Mouse (Mus musculus) mesoderm, embryonic 11.5 days (tissue): ENCODE data around the gene Abcb4.
"Not testable (repeated sequence)": the region's sequence is repeated elsewhere in the genome, so short reads cannot be mapped to it uniquely, and the experiment has no call there.

Source experiments
- DNase-seq: peaks from one replicate; pipeline ENCODE4 v3.0.0-alpha.2; 2012; ENCODE audit warnings: low read depth, low spot score

Abcb4 gene

DNA sequence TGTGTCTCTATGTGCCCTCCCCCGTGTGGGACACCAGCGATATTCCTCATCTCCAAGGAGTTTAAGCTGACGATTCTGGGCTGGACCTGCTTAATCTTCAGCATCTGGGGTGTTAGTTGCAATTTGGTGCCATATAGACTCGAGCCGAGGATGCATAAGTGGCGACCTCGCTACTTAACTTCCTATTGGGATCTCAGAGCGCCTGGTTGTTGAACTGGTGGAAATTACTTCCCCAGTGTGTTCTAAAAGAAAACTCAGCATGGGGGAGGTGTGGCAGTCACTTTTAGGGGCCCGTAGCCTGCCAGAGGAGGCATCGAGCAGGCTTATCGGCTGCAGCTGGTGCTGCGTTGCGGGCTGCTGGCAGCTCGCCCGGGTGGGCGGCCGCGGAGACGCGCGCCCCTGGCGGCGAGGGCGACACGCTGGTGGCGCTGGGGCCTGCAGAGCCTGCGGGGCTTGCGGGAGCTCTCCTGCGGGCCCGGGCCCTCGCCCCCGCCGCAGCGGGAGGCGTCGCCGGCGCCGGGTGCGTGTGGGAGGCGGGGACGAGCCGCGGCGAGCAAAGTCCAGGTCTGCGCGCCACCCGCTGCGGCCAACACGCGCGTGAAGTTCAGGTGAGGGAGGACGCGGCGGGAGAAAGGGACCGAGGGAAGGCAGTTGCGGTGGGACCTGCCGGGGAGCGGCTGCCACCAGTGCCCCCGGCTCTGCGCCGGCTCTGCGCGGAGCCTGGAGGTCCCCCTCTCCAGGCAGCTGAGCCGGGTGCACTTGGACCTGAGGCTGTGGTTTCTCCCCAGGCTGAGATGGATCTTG is at the start of gene Abcb4:
Abcb4 (plus strand) TSS at position 418 of the 804 bp plus-strand sequence.
- peak; percentile 68 for DNase-seq

DNA sequence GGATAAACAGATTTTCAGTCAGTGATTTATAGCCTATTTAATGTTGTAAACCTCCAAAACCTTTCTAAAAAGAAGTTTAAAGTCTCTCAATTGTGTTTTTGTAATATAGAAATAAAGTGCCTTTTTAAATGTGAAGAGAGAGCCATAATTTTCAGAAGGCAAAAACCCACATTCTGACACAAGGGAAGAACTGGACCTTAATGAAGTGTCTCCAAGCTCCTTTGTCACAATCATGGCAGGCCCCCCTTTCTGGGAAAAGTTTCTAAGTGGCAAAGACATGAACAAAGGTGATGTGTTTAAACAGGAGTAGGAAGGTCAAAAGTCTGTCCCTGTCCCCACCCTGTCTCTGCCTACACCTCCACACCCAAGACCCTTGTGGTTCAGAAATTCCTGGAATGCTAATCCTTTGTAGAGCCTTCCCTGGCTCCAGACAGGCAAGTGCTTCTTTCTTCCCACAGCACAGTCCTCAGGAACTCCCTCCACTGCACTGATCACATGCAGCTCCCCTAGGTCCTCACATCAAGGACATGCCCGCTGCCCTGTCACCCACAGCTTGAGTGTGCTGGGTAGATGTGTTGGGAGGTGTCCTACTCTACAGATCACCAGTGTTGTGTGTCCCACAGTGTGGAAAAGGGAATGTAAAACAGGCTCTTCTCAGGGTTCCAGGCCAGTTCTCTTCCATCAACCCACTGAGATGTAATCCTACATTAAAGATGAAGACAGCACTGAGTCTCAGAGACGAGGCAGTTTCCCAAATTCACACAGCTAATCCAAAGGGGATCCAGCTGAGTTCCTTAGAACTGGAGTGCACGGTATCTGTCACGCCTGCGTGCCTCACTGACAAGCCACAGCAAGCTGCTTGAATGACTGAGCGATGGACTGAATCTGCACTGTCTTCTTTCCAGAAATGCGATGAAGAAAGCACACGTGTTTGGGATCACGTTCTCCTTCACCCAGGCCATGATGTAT is 44.6 kb upstream of the Abcb4 start:
- not testable (repeated sequence) for DNase-seq

DNA sequence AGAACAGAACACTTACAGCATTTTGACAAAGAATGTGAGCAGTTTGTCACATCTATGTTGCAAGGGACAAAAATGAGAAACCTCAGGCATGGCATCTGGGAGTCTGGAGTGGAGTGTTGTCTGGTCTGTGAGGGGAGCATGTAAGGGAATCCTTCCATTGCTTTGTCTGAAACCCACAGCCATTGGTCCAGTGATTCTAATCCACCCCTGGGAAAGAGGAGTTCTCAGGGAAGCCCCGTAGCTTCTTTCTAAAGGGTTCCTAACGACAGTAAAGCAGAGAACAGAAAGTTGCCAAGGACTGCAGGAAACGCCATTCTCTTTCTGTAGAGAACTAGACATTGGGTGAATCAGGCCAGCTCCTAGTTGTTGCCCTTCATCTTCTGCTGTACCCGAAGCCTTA is 42.7 kb upstream of the Abcb4 start:
- no peak for DNase-seq

DNA sequence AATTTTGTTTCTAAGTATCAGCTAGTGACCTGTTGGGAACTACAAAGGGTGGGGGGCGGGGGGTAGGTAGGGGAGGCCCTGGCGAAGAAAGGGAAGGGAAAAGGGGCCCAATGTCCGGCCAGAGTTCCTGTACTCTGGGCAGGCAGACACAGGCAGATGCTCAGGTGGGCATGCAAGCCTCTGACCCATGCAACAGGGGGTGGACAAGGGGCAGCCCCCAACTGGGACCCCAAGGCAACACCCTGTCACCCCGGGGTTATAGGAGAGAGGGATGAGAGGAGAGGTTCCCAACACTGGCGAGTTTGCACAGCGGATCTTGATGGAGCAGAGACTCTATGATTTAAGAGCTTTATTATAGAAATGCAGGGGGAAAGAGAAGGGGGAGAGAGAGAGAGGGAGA is 36.3 kb upstream of the Abcb4 start:
- no peak for DNase-seq

DNA sequence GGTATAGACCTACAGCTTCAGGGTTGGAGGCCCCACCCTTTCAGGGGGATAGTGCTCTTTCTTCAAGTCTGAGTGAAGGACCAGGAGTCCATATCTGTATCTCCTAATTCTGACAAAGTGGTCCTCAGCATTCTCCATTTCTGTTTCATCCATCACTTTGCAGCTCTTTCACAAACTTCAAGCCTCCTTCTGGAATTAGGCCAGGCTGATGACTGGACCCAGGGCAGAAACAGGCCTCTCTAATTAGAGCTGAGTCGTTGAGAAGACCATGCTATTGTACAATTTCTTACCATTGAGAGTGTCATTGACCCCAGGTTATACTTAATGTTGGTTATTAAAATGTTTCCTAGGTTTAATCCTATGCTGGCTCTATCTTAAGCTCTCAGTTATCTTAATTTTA is 31.7 kb upstream of the Abcb4 start:
- DNase-seq = no peak

DNA sequence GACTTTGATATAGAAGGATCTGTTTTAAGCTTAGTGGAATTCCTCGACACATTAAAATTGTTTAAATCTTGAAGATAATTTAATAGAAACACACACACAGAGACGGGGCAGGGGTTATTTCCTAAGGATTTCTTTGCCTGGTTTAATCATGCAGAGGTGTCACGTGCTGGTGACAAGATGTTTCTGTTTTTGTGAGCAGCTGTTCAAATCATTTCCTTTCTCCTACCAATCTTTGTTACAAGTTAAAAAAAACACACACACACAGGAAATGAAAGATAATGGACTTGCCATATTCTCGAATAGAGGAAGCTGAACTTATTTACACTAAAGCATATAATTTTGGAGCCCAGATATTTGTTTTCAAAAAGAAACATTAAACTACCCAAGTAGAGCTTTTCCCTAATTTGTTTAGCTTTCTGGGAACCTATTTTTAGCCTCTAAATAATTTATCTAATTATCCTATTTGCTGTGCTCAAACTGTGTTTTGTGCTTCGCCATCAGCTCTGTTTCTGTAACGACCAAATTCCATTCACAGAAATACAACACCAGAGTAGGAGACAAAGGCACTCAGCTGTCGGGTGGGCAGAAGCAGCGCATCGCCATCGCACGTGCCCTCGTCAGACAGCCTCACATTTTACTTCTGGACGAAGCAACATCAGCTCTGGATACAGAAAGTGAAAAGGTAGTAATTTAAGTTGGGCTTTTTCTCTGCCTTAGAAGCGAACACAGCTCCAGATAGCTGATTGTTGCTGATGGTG is 29.8 kb upstream of the Abcb4 start:
- DNase-seq = no peak

DNA sequence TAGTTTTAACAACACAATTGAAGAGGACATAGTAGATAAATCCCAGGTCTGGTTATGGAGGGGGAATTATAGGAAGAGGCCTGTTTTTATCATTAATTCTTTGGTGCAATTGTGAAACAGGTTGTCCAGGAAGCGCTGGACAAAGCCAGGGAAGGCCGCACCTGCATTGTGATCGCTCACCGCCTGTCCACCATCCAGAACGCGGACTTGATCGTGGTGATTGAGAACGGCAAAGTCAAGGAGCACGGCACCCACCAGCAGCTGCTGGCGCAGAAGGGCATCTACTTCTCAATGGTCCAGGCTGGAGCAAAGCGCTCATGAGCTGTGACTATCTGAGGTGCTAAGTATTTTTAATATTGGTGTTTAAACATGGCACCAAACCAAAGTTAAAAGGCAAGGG is 27.9 kb upstream of the Abcb4 start:
- not testable (repeated sequence) for DNase-seq

DNA sequence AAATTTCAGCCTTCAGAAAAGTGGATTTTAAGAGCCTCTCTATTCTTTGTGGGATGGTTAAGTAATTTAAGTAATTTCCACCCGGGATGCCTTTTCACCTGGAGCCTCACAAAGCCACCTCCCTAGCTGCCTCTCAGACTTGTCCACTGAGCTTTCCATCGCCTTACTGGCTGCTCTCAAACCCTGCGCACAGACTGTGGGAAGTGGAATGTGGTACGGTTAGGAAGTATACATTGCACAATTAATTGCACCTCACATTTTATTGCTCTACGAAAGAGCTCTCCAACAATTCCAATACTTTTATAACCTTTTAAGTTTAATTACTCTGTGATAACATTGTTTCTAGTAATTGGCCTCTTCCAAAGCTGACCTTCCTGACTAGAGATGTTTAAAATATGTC is 27.2 kb upstream of the Abcb4 start:
- no peak for DNase-seq

DNA sequence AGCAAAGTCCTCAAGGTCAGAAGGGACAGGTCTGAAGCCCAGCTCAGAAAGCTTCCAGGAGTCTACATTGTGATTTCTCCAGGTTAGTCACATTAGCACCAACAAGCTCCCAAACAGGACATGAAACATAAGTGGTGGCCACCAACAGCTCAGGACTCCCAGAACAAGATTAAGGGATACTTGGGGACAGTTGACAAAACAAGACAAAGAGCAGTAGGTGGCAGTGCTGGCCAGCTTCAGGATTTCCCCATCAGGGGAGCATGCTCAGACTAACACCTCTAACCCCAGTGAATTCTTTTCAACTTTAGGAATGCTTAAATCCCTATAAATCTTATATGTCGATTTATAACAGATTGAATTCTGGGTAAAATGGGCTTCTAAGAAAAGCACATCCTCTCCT is 25.5 kb upstream of the Abcb4 start:
- DNase-seq = peak; percentile 34

DNA sequence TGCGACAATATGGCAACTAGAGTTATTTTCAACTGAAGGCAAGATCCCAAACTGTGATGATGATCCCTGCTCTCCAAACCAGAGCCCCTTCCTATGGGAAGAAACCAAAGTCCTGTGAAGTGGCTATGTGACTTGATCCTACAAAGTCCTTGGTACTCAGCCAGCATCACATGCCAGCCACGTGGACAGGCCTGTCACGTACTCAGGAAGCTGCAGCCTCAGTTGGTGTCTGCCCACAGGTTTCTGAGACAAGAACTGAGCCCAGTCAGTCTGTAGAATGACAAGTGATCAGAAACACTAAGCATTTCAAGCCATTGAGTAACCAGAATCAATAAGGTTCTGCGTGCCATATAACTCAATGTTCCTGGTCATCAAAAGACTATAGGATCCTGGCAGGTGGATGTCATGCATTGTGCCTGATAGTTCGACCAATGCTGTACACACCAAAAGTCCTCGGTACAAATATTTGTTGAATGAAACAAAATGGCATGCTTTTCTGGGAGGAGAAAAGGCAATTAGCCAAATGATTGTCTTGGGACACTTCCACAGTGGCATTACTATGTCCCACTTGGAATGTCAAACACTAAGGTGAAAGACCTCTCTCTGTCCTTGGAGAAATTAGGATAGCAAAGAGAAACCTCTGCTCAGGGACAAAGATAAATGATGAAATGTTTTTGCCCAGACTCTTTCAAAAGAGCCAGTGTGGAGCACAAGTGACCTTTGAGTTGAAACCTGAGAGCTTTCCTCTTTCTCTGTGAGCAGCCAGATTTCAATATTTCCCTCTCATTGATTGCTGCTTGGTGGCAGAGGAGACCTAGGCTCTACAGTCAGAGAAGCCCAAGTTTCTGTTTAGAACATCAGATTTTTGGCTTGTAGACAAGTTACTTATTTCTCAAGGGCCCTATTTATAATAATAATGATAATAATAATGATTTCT is 20.3 kb upstream of the Abcb4 start:
- DNase-seq = no peak

DNA sequence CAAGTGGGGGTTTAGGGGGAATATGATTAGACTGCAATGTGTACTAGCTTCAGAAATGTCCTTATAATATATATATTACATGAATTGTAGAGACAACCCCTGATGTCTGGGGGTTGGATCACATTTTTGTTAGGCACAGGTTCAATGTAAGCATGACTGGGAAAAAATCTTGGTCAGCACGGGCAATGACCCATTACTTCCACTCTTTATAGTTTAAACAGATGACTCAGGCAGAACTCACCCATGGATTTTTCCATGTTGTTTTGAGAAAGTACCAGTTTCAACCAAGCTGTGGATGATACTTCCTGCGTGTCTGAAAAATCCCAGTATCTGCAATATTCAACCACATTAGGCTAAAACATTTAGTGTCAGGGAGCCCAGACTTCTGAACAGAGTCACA is 16.4 kb upstream of the Abcb4 start:
- DNase-seq = no peak

DNA sequence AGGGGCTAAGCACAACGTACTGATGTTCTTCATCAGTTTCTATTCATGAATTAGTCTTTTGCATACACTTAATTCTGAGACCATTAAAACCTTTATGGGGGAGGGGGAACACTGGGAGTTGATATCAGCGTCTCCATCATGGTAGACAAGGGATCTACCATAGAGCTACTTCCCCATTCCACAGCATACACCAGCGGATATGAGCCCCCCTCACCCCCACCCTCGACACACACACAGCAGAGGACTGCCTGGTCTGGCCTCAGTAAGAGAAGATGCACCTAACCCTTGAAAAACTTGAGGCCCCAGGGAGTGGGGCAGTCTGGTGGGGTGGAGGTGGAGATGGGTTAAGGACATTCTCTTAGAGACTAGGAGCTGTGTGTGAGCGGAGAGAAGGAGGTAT is 15.7 kb upstream of the Abcb4 start:
- no peak for DNase-seq

DNA sequence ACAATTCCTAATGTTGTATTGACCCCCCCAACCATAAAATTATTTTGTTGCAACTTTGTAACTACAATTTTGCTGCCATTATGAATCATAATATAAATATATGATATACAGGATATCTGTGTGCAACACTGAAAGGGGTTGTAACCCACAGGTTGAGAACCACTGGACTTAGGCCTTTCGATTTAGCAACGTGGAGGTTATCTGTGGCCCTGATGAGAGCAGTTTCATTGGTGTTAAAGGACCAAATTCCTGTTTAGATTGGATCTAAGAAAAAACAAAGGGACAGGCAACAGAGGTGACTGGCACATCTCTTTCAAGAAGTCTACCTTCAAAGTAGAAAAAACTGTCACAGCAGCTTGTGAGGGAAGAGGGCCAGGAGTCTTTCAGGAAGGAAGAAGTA is 7.7 kb upstream of the Abcb4 start:
- no peak for DNase-seq

DNA sequence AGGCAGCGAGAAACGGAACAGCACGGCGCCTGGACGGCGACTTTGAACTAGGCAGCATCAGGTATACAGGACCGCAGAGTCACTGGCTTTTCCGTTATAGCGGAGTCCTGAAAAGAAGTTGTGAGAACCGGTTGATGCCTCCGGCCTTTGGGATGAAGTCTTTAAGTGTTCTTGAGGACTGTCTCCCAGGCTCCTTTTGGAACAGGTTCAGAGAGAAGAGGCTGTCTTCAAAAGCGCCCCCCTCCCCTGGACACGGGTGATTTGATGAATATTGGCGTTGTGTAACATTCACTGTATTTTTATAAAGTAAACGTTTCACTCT is 548 bp downstream of the Abcb4 start:
- DNase-seq = no peak

DNA sequence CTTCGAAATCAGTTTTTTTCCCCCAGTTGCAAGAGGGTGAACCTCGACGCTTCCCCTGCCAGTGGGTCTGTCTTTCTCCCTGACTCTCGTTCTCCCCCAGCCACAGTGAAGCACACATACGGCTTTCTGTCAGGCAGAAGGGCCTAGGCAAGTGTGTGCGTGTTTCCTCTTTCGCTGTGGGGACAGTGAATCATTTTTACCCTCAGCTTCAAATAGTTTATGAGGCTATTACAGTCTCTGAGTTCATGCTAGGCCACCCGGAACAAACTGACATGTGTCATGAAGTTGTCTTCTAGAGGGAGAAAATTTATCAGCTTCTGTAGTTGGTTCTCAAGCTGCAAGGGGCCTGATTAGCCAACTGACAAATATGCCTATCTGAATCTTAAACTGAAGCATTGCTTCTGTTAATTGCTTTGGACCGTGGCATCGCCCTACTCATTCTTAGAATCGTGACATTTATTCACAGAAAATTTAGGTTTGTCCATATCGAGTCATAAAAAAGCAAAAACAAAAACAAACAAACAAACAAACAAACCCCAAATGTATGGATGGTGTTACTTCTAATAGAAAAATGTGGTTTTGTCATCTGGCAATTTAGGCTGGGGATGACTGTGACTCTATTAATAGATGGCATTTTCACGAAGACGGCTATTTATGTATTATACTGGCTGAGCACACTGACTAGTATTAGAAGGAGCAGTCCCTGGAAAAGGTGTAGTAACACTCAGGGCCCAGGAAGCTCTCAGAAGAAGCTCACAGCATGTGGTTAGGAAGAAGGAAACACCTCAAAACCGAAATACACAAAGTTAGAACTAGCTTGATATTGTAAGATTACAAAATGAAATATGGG is 1.3 kb downstream of the Abcb4 start:
- DNase-seq = no peak

DNA sequence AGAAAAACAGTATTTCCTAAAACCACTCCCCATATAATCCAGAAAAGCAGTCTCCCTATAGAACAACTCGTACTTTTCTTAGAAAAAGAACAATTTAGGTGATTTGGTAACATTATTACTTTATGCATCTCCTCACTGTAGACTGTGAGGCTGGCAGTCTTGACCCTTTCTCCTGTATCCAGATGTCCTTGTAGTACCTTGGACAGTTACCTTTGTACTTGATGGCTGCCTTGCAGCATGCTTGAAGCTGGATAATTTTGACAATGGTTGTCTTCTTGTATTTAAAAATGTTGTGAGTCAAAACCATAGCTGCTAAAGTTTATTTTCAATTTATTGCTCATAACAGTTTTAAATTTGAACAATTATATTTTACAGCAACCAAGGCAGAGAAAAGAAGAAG is 2.7 kb downstream of the Abcb4 start:
- no peak for DNase-seq

DNA sequence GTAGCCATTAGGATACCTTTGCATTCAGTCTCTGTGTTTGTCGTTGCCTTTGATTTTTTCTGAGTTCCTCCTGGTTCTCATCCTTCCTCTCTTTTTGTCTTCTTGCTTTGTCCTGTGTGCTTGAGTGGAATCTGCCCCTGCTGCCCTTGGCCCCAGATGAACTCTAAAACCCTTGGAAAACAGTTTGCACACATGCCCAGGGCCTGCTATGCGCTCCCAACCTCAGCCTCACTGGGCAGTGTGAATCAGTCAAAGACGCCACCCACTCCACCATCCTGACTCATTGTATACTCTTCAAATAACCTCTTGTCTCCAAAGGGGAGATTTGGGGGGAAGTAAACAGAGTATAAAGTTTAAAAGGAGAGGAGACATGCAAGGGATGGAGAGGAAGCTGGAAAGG is 4.7 kb downstream of the Abcb4 start:
- no peak for DNase-seq

DNA sequence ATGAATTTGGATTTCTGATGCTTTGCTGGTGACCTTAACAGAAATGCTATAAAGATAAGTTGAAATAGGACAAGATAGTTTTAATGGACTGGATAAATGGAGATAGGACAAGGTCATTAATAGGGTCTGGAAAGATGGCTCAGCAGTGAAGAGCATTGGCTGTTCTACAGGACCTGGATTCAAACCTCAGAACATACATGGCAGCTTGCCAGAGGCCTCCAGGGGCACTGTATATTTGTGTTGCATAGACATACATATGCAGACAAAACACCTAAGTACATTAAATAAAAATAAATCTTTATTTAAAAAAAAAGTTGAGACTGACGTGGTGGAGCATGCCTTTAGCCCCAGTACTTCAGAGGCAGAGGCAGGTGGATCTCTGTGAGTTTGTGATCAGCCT is 7.5 kb downstream of the Abcb4 start:
- DNase-seq = no peak

DNA sequence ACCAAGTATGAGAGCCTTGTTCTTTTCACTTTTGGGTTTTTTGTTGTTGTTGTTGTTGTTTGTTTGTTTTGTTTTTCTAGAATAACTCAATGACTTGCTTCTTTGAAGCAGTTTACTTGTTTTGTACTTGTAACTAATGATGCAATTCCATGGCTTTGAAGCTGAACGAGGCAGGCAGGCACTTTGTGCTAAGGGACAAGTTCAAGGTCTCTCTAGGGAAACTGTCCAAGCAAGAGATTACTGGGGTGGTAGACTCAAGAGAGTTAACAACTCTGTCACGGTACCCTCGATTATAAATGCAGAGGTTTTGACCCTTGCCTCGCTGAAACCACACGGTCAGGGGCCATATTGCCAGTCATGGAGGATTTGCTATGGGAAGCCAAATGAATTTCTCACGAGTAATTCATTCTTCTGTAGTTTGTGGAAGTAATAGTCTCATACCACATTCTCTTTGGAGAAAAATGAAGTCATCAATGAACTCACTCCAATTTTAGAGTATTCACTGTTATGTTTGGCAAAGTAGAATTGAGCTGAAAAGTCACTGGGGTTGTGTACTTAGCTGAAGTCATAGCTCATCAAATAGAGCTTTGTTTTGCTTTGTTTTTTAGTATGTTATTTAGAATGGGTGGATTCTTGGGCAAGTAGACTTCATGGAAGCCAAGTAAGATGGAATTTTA is 8.8 kb downstream of the Abcb4 start:
- DNase-seq = no peak

DNA sequence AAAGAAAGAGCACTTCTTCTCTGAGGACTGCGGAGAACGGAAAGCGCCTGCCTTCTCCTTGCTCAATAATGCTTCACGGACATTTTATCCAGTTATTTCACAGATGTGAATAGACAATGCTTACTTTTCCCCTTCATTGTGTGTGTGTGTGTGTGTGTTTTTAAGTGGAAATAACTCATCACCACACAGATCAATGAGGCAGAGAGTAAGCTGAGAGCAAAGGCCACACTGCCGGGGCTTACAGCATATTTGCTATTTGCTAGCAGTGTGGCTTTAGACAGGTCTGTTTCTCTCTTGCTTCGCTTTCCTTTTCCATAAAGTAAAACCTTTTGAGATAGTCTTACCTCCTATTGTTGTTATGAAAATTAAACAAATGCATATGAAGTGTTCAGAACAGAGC is 11.0 kb downstream of the Abcb4 start:
- DNase-seq = no peak
